Mouse (Mus musculus) skeletal muscle tissue, adult 2 months (tissue): ENCODE measurements around the gene Ggt1.
A peak's percentile ranks its signal among the peaks of the same experiment; 100 is the strongest.
"Not testable (repeated sequence)": the region's sequence is repeated elsewhere in the genome, so short reads cannot be mapped to it uniquely, and the experiment has no call there.

Source experiments
- DNase-seq: peaks from one replicate; pipeline ENCODE4 v3.0.0-alpha.2; 2012; ENCODE audit warnings: low read depth, low spot score

The Ggt1 gene

GRCm38 (mm10) chr10:75561071-75561654 lies at the start of gene Ggt1:
TSS of gene Ggt1 (plus strand) at chr10:75561604.
- DNase-seq: no peak

GRCm38 (mm10) chr10:75511897-75512296 lies 49.5 kb upstream of the Ggt1 start:
- DNase-seq: peak; percentile 73

GRCm38 (mm10) chr10:75512796-75513195 lies 48.6 kb upstream of the Ggt1 start:
- no peak for DNase-seq

GRCm38 (mm10) chr10:75513306-75514067 lies 47.9 kb upstream of the Ggt1 start:
- no peak for DNase-seq

- no peak for DNase-seq
Observed at GRCm38 (mm10) chr10:75514361-75514760, 47.0 kb upstream of the Ggt1 start.

GRCm38 (mm10) chr10:75515216-75516037 lies 46.0 kb upstream of the Ggt1 start:
- DNase-seq: no peak

- peak; percentile 51 for DNase-seq
Observed at GRCm38 (mm10) chr10:75516038-75516723, 45.2 kb upstream of the Ggt1 start.

GRCm38 (mm10) chr10:75516724-75517072 lies 44.7 kb upstream of the Ggt1 start:
- no peak for DNase-seq

GRCm38 (mm10) chr10:75517073-75517757 lies 44.2 kb upstream of the Ggt1 start, which contains the start of gene Snrpd3:
TSS of gene Snrpd3 (plus strand) at chr10:75517551.
- DNase-seq: peak; percentile 98

GRCm38 (mm10) chr10:75517758-75518143 lies 43.7 kb upstream of the Ggt1 start, which contains the start of gene Gucd1:
TSS of gene Gucd1 (minus strand) at chr10:75517972.
- peak; percentile 95 for DNase-seq

GRCm38 (mm10) chr10:75520581-75520980 lies 40.8 kb upstream of the Ggt1 start:
- no peak for DNase-seq

- DNase-seq: no peak
Observed at GRCm38 (mm10) chr10:75521643-75522042, 39.8 kb upstream of the Ggt1 start.

- not testable (repeated sequence) for DNase-seq
Observed at GRCm38 (mm10) chr10:75525450-75525849, 36.0 kb upstream of the Ggt1 start.

- DNase-seq: no peak
Observed at GRCm38 (mm10) chr10:75530322-75530721, 31.1 kb upstream of the Ggt1 start.

GRCm38 (mm10) chr10:75531532-75532090 lies 29.8 kb upstream of the Ggt1 start:
- no peak for DNase-seq

GRCm38 (mm10) chr10:75534216-75534615 lies 27.2 kb upstream of the Ggt1 start:
- DNase-seq: no peak

GRCm38 (mm10) chr10:75534934-75535333 lies 26.5 kb upstream of the Ggt1 start:
- DNase-seq: no peak

- DNase-seq: no peak
Observed at GRCm38 (mm10) chr10:75535423-75535822, 26.0 kb upstream of the Ggt1 start.

- no peak for DNase-seq
Observed at GRCm38 (mm10) chr10:75536123-75536522, 25.3 kb upstream of the Ggt1 start.

- no peak for DNase-seq
Observed at GRCm38 (mm10) chr10:75547901-75548300, 13.5 kb upstream of the Ggt1 start.

- DNase-seq: no peak
Observed at GRCm38 (mm10) chr10:75548486-75548885, 12.9 kb upstream of the Ggt1 start.
